Mouse (Mus musculus) left cerebral cortex, postnatal 10 days (tissue): ENCODE results near the gene Clint1. TPM values are rescaled to one million over a fixed set of nuclear protein-coding genes. Genes with fewer than 3 reads are reported as not detected.

Experiments
- DNase-seq, 2 experiments: peaks; one replicate each; pipeline ENCODE4 v3.0.0; 2021 to 2022; ENCODE audit warnings: low spot score in 2 of 2, mixed read lengths in 1 of 2; ENCODE audit errors: extremely low spot score in 1 of 2
- intact Hi-C: fragments of 180-260 bp; cut with DNase I; formaldehyde crosslinking; loops from one replicate; pipeline ENCODE4 v1.15.1; 2025
- total RNA-seq, 2 experiments: library from RNA; stranded (reverse); gene quantifications; 2 replicates each; pipeline ENCODE4 v1.2.3; 2021

The Clint1 gene
- total RNA-seq, 2 experiments from 2014 or later = 43.8 to 44.0 TPM

- intact Hi-C loops = no loop called here
- no peak for DNase-seq
Measured at GRCm38 (mm10) chr11:45838450-45838849, 13.4 kb upstream of the Clint1 start.

- intact Hi-C loops = no loop called here
- DNase-seq = no peak
Measured at GRCm38 (mm10) chr11:45840332-45840731, 11.5 kb upstream of the Clint1 start.

GRCm38 (mm10) chr11:45846008-45846407 lies 5.8 kb upstream of the Clint1 start:
- intact Hi-C loops = no loop called here
- DNase-seq = no peak

GRCm38 (mm10) chr11:45847548-45847947 lies 4.3 kb upstream of the Clint1 start:
- DNase-seq = no peak
- intact Hi-C loops = no loop called here

GRCm38 (mm10) chr11:45848253-45848652 lies 3.6 kb upstream of the Clint1 start:
- intact Hi-C loops = no loop called here
- DNase-seq = no peak

- intact Hi-C loops = no loop called here
- no peak for DNase-seq
Measured at GRCm38 (mm10) chr11:45849203-45849602, 2.6 kb upstream of the Clint1 start.

GRCm38 (mm10) chr11:45849859-45850258 lies 2.0 kb upstream of the Clint1 start:
- intact Hi-C loops = no loop called here

GRCm38 (mm10) chr11:45850317-45850716 lies 1.5 kb upstream of the Clint1 start:
- no peak for DNase-seq

More at GRCm38 (mm10) chr11:45849859-45850258, 2.0 kb upstream of the Clint1 start:
- no peak for DNase-seq

GRCm38 (mm10) chr11:45852124-45852994 lies 508 bp downstream of the Clint1 start:
- no peak for DNase-seq
- intact Hi-C loops = no loop called here

More at GRCm38 (mm10) chr11:45850317-45850716, 1.5 kb upstream of the Clint1 start:
- intact Hi-C loops = no loop called here

- no peak for DNase-seq
- intact Hi-C loops = no loop called here
Measured at GRCm38 (mm10) chr11:45852995-45853317, 1.1 kb downstream of the Clint1 start.

GRCm38 (mm10) chr11:45853916-45854315 lies 2.1 kb downstream of the Clint1 start:
- intact Hi-C loops = no loop called here
- DNase-seq = no peak

GRCm38 (mm10) chr11:45854381-45854780 lies 2.5 kb downstream of the Clint1 start:
- intact Hi-C loops = no loop called here

GRCm38 (mm10) chr11:45855407-45856148 lies 3.7 kb downstream of the Clint1 start:
- DNase-seq = no peak
- intact Hi-C loops = no loop called here

More at GRCm38 (mm10) chr11:45854381-45854780, 2.5 kb downstream of the Clint1 start:
- no peak for DNase-seq

- no peak for DNase-seq
- intact Hi-C loops = no loop called here
Measured at GRCm38 (mm10) chr11:45856149-45856516, 4.3 kb downstream of the Clint1 start.

- intact Hi-C loops = no loop called here
- no peak for DNase-seq
Measured at GRCm38 (mm10) chr11:45861334-45861733, 9.5 kb downstream of the Clint1 start.

GRCm38 (mm10) chr11:45864409-45864808 lies 12.6 kb downstream of the Clint1 start:
- no peak for DNase-seq
- intact Hi-C loops = no loop called here

GRCm38 (mm10) chr11:45865861-45866260 lies 14.0 kb downstream of the Clint1 start:
- DNase-seq = no peak
- intact Hi-C loops = no loop called here

- no peak for DNase-seq
- intact Hi-C loops = no loop called here
Measured at GRCm38 (mm10) chr11:45866534-45866933, 14.7 kb downstream of the Clint1 start.

GRCm38 (mm10) chr11:45873666-45874065 lies 21.8 kb downstream of the Clint1 start:
- intact Hi-C loops = no loop called here
- no peak for DNase-seq

GRCm38 (mm10) chr11:45874251-45874650 lies 22.4 kb downstream of the Clint1 start:
- intact Hi-C loops = no loop called here

More at GRCm38 (mm10) chr11:45874251-45874650, 22.4 kb downstream of the Clint1 start:
- no peak for DNase-seq
